Mouse (Mus musculus) C2C12 (cell line): ENCODE results near the gene Gabrd.

ENCODE experiments used
- CEBPB ChIP-seq: IDR thresholded peaks from one replicate; pipeline ENCODE4 v1.6.1; 2011; ENCODE audit warnings: low read depth, mild to moderate bottlenecking, control low read depth, moderate library complexity
- CTCF ChIP-seq: IDR thresholded peaks from one replicate; pipeline ENCODE4 v1.5.1; 2011; ENCODE audit not compliant: control insufficient read depth, insufficient read depth, insufficient read length
- FOSL1 ChIP-seq: IDR thresholded peaks from one replicate; pipeline ENCODE4 v1.8.0; 2011; ENCODE audit warnings: mild to moderate bottlenecking, low read length; ENCODE audit not compliant: poor library complexity, insufficient read depth, severe bottlenecking
- MAX ChIP-seq: IDR thresholded peaks from one replicate; pipeline ENCODE4 v1.6.1; 2011; ENCODE audit warnings: mild to moderate bottlenecking, control low read depth
- MYOD1 ChIP-seq: IDR thresholded peaks from one replicate; pipeline ENCODE4 v1.6.1; 2011; ENCODE audit warnings: low read depth; ENCODE audit not compliant: control insufficient read depth, insufficient read length
- MYOG ChIP-seq: IDR thresholded peaks from one replicate; pipeline ENCODE4 v1.6.1; 2011; ENCODE audit not compliant: control insufficient read depth, insufficient read length; ENCODE audit errors: extremely low read depth
- USF1 ChIP-seq: IDR thresholded peaks from one replicate; pipeline ENCODE4 v1.6.1; 2011; ENCODE audit warnings: low read depth, mild to moderate bottlenecking, control low read depth, moderate library complexity

GRCm38 (mm10) chr4:155336284-155337050 lies 61.4 kb downstream of the Gabrd start:
- TF ChIP-seq CTCF (no peak), USF1 (no peak), MYOD1 (no peak), MAX (no peak), MYOG (no peak), CEBPB (no peak), FOSL1 (no peak)
